14 mouse cellular contexts compared by ENCODE assay signal in the genomic region with DNA sequence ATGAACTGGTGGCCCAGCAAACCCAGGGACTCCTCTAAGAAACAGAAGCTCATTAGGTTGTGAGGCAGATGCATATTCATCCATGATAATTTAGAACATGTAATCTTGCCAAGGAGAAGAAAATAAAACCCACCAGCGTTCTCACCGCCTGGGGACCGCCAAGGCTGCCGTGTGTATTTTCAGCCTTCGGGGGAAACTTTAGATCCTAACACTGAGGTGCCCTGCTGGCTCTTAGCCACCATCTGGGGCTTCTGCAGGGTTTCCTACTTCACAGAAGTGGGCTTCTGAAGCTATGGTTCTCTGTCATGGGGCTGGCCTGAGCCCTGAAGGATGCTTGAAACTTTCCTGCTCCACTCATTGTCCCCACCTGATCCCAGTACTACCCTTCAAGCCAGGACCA.
DNase-seq lines count a peak whose midpoint lies in the region.
"Had no signal": no experiment of that assay in that cellular context is flagged by ENCODE, and none has a peak within 500 bp of the region (broad histone marks: within the 10 kb centered on the region; RNA-seq: fewer than 3 reads in every experiment).

No protein-coding gene starts in this region.

- DNase-seq in frontal cortex, postnatal 10 days (ENCODE audit: low spot score in 2 of 2): peak; percentile 21 to 22
- no peak for DNase-seq in frontal cortex, postnatal 25 days (ENCODE audit: low spot score in 2 of 2)
- DNase-seq in right cerebral cortex, postnatal 14 days: peak; percentile 31
- DNase-seq in right cerebral cortex, adult 18-20 months: no peak
- DNase-seq: adrenal gland, adult 2 months; adrenal gland, postnatal 10 days; adrenal gland, postnatal 25 days; cerebellum, adult 11 months; cerebellum, adult 18-20 months; cerebellum, adult 8-10 months; cerebellum, adult 9-11 months; cerebellum, postnatal 14 days; cerebellum, postnatal 36 days; embryo, embryonic 11 days had no signal

Comparison
In these comparisons a context has a peak if more than half of its experiments do, and no peak if none do; other contexts are left out.
1. DNase-seq: peak in frontal cortex, postnatal 10 days (2 of 2) and right cerebral cortex, postnatal 14 days (single experiment); none in frontal cortex, postnatal 25 days (0 of 2) and right cerebral cortex, adult 18-20 months (single experiment).